Mouse (Mus musculus) v-Abl transformed pro-B cells (cell line): ENCODE measurements around the gene Ccser1.

ENCODE experiments used
- in situ Hi-C, 2 experiments: fragments of 400-800 bp; cut with MboI; formaldehyde crosslinking; loops; one replicate each; pipeline ENCODE4 v1.15.1; 2025; ENCODE audit not compliant: unreplicated experiment in 2 of 2

Gene Ccser1

GRCm38 (mm10) chr6:61430881-61431725 is 251.0 kb downstream of the Ccser1 start:
- in situ Hi-C loops, result no loop called here

- in situ Hi-C loops, result no loop called here
These were observed 251.5 kb downstream of the Ccser1 start for GRCm38 (mm10) chr6:61431726-61431984.

GRCm38 (mm10) chr6:61432167-61432566 is 252.0 kb downstream of the Ccser1 start:
- in situ Hi-C loops, result no loop called here

- in situ Hi-C loops, result no loop called here
These were observed 252.6 kb downstream of the Ccser1 start for GRCm38 (mm10) chr6:61432703-61433102.

GRCm38 (mm10) chr6:61438165-61438564 is 258.0 kb downstream of the Ccser1 start:
- in situ Hi-C loops, result no loop called here

- in situ Hi-C loops, result no loop called here
These were observed 291.4 kb downstream of the Ccser1 start for GRCm38 (mm10) chr6:61471371-61472152.

GRCm38 (mm10) chr6:61485336-61485735 is 305.2 kb downstream of the Ccser1 start:
- in situ Hi-C loops, result no loop called here

- in situ Hi-C loops, result no loop called here
These were observed 312.1 kb downstream of the Ccser1 start for GRCm38 (mm10) chr6:61491979-61492821.

GRCm38 (mm10) chr6:61493386-61493785 is 313.3 kb downstream of the Ccser1 start:
- in situ Hi-C loops, result no loop called here

- in situ Hi-C loops, result no loop called here
These were observed 335.2 kb downstream of the Ccser1 start for GRCm38 (mm10) chr6:61515310-61515709.

GRCm38 (mm10) chr6:61521587-61521986 is 341.5 kb downstream of the Ccser1 start:
- in situ Hi-C loops, result no loop called here

GRCm38 (mm10) chr6:61522108-61522507 is 342.0 kb downstream of the Ccser1 start:
- in situ Hi-C loops, result no loop called here

- in situ Hi-C loops, result no loop called here
These were observed 343.8 kb downstream of the Ccser1 start for GRCm38 (mm10) chr6:61523748-61524493.

- in situ Hi-C loops, result no loop called here
These were observed 360.6 kb downstream of the Ccser1 start for GRCm38 (mm10) chr6:61540732-61541131.

- in situ Hi-C loops, result no loop called here
These were observed 363.4 kb downstream of the Ccser1 start for GRCm38 (mm10) chr6:61543459-61544044.

- in situ Hi-C loops, result no loop called here
These were observed 387.4 kb downstream of the Ccser1 start for GRCm38 (mm10) chr6:61567551-61567950.

GRCm38 (mm10) chr6:61567967-61568366 is 387.8 kb downstream of the Ccser1 start:
- in situ Hi-C loops, result no loop called here

GRCm38 (mm10) chr6:61581696-61582095 is 401.6 kb downstream of the Ccser1 start:
- in situ Hi-C loops, result no loop called here

- in situ Hi-C loops, result no loop called here
These were observed 408.9 kb downstream of the Ccser1 start for GRCm38 (mm10) chr6:61588999-61589398.

GRCm38 (mm10) chr6:61601911-61602310 is 421.8 kb downstream of the Ccser1 start:
- in situ Hi-C loops, result no loop called here
